In genomic region chr11:98964201-98964615, GRCm38 (mm10) we compare ENCODE assay signal across 8 mouse cellular contexts. TPM values are rescaled to one million over a fixed set of nuclear protein-coding genes. Genes with fewer than 3 reads are reported as not detected.
DNase-seq lines count a peak whose midpoint lies in the region; ATAC-seq and TF ChIP-seq lines count a peak whose summit lies in the region.

No protein-coding gene starts in this region.

- H3K27ac ChIP-seq in heart, embryonic 11.5 days (ENCODE audit: low read depth, low read length), result peak overlapping the region; percentile 83
- peak overlapping the region; percentile 81 for H3K27ac ChIP-seq in heart, postnatal 0 days (ENCODE audit: low read depth)
- H3K27ac ChIP-seq in liver, postnatal 0 days (ENCODE audit: low read depth), result peak overlapping the region; percentile 74

- 19% methylated on average over 6 of the region's 6 CpGs for WGBS in heart, embryonic 11.5 days (ENCODE audit: insufficient replicate concordance)
- 22% methylated on average over 6 of the region's 6 CpGs for WGBS in heart, postnatal 0 days
- 19% methylated on average over 6 of the region's 6 CpGs for WGBS in liver, postnatal 0 days (ENCODE audit: insufficient replicate concordance)

- intact Hi-C loops in heart, postnatal 10 days (cut with DNase I), result no loop called here
- intact Hi-C loops in left cerebral cortex, postnatal 36 days (cut with DNase I), result no loop called here

- peak overlapping the region; percentile 65 for H3K4me3 ChIP-seq in heart, embryonic 11.5 days (ENCODE audit: low read depth, low read length)
- peak overlapping the region; percentile 77; the same call in 1 of the 2 replicates for H3K4me3 ChIP-seq in G1E (ENCODE audit: low read depth, low read length)
- peak overlapping the region; percentile 59 for H3K4me3 ChIP-seq in heart, postnatal 0 days (ENCODE audit: low read depth, low read length)
- H3K4me3 ChIP-seq in liver, postnatal 0 days (ENCODE audit: low read depth, low read length), result peak overlapping the region; percentile 64

- no peak for DNase-seq in heart, postnatal 10 days
- DNase-seq in G1E (ENCODE audit: low spot score), result no peak
- DNase-seq in heart, postnatal 0 days (ENCODE audit: low spot score), result no peak
- no peak for DNase-seq in liver, postnatal 0 days
- no peak for DNase-seq in urinary bladder, postnatal 36 days (ENCODE audit: low spot score in 2 of 2)
- no peak for DNase-seq in left cerebral cortex, postnatal 36 days (ENCODE audit: low spot score in 2 of 2)
- DNase-seq in T-cell, adult 2 months (ENCODE audit: low spot score), result no peak

- peak overlapping the region; percentile 63 for H3K9ac ChIP-seq in heart, embryonic 11.5 days (ENCODE audit: low read depth, low read length)
- H3K9ac ChIP-seq in heart, postnatal 0 days (replicated peaks; ENCODE audit: low read depth, low read length), result peak overlapping the region; percentile 51; the same call in 1 of the 2 replicates
- peak overlapping the region; percentile 50 for H3K9ac ChIP-seq in liver, postnatal 0 days (replicated peaks)

- ATAC-seq in heart, embryonic 11.5 days (replicated peaks; ENCODE audit: insufficient number of reproducible peaks, low FRiP score, low TSS enrichment), result no peak
- ATAC-seq in G1E (ENCODE audit: extremely low read depth, insufficient number of reproducible peaks, low FRiP score, poor library complexity, severe bottlenecking), result no peak
- ATAC-seq in heart, postnatal 0 days (ENCODE audit: insufficient read depth, low read depth), result no peak
- ATAC-seq in liver, postnatal 0 days, result no peak

- TF ChIP-seq EP300 in heart, postnatal 0 days (IDR thresholded peaks at IDR 0.05; ENCODE audit: low read depth), result no peak
- TF ChIP-seq EP300 in liver, postnatal 0 days (IDR thresholded peaks at IDR 0.05; ENCODE audit: low read depth), result no peak

- TF ChIP-seq CTCF in G1E (IDR thresholded peaks at IDR 0.05; ENCODE audit: low read depth, low read length), result no peak
- TF ChIP-seq CTCF in heart, postnatal 0 days (IDR thresholded peaks at IDR 0.05; ENCODE audit: low read depth), result no peak
- no peak for TF ChIP-seq CTCF in liver, postnatal 0 days (IDR thresholded peaks at IDR 0.05; ENCODE audit: low read depth)

- no peaks in the 10 kb centered on the region for H3K27me3 ChIP-seq in heart, embryonic 11.5 days (ENCODE audit: control insufficient read depth, insufficient read depth, low read length)
- H3K27me3 ChIP-seq in G1E (ENCODE audit: insufficient read depth, low read length), result peaks cover 24% of the 10 kb centered on the region
- no peaks in the 10 kb centered on the region for H3K27me3 ChIP-seq in heart, postnatal 0 days (ENCODE audit: control insufficient read depth, insufficient read depth, low read length)
- H3K27me3 ChIP-seq in liver, postnatal 0 days (ENCODE audit: insufficient read depth, low read length), result peaks cover 34% of the 10 kb centered on the region

- no peaks in the 10 kb centered on the region for H3K9me3 ChIP-seq in heart, embryonic 11.5 days (replicated peaks; ENCODE audit: control insufficient read depth, low read length)
- no peaks in the 10 kb centered on the region for H3K9me3 ChIP-seq in G1E (replicated peaks)
- H3K9me3 ChIP-seq in heart, postnatal 0 days (replicated peaks; ENCODE audit: control insufficient read depth, low read length), result no peaks in the 10 kb centered on the region
- H3K9me3 ChIP-seq in liver, postnatal 0 days (ENCODE audit: low read length), result no peaks in the 10 kb centered on the region

- peaks cover 94% of the 10 kb centered on the region for H3K4me1 ChIP-seq in heart, embryonic 11.5 days (ENCODE audit: control insufficient read depth, insufficient read depth, low read length)
- H3K4me1 ChIP-seq in G1E (ENCODE audit: insufficient read depth, low read depth, low read length), result peaks cover 96% of the 10 kb centered on the region
- peaks cover 68% of the 10 kb centered on the region for H3K4me1 ChIP-seq in heart, postnatal 0 days (ENCODE audit: control insufficient read depth, insufficient read depth)
- H3K4me1 ChIP-seq in liver, postnatal 0 days (ENCODE audit: insufficient read depth), result peaks cover 56% of the 10 kb centered on the region

- peak overlapping the region; percentile 97 for H3K4me2 ChIP-seq in heart, embryonic 11.5 days
- H3K4me2 ChIP-seq in heart, postnatal 0 days (ENCODE audit: low read depth, low read length), result peak overlapping the region; percentile 84
- peak overlapping the region; percentile 99 for H3K4me2 ChIP-seq in liver, postnatal 0 days (ENCODE audit: low read depth, low read length)

- H3K36me3 ChIP-seq in heart, embryonic 11.5 days (ENCODE audit: control insufficient read depth, insufficient read depth, low read length), result peaks cover 10% of the 10 kb centered on the region; the same call in 1 of the 2 replicates
- H3K36me3 ChIP-seq in G1E (replicated peaks), result peaks cover 69% of the 10 kb centered on the region
- peaks cover 17% of the 10 kb centered on the region for H3K36me3 ChIP-seq in heart, postnatal 0 days (replicated peaks; ENCODE audit: control insufficient read depth, insufficient read depth, low read length)
- H3K36me3 ChIP-seq in liver, postnatal 0 days (replicated peaks; ENCODE audit: insufficient read depth, low read length), result peaks cover 11% of the 10 kb centered on the region

RNA-seq across cellular contexts. Expression of gene Gjd3, which starts 18.6 kb away (rescaled TPM):
- polyA plus RNA-seq in heart, embryonic 11.5 days (2014; fragmentation: Nextera tagmentation; extraction: Ambion mirVana), result 1.3 and 1.5 TPM in 2 replicates
- 1 to 10 TPM; 1.3 to 2.0 TPM for total RNA-seq in heart, postnatal 10 days (2021)
- not detected in 2 replicates for total RNA-seq in G1E (2014; fragmentation: Nextera tagmentation)
- total RNA-seq in G1E (2017), result not detected in 2 replicates
- polyA plus RNA-seq in G1E (2012), result not detected in 2 replicates
- 4.2 and 14.7 TPM in 2 replicates for total RNA-seq in heart, postnatal 0 days (2014; rRNA removed; ENCODE audit: low replicate concordance)
- 5.8 and 6.3 TPM in 2 replicates for polyA plus RNA-seq in heart, postnatal 0 days (2015; fragmentation: Nextera tagmentation; extraction: Ambion mirVana)
- not detected in 2 replicates for polyA plus RNA-seq in liver, postnatal 0 days (2015; fragmentation: Nextera tagmentation; extraction: Ambion mirVana)
- total RNA-seq in left cerebral cortex, postnatal 36 days (2021), result 1 to 10 TPM; 2.0 TPM

RNA-seq across cellular contexts. Expression of gene Rara, which starts 36.6 kb away (rescaled TPM):
- 34.9 and 36.6 TPM in 2 replicates for polyA plus RNA-seq in heart, embryonic 11.5 days (2014; fragmentation: Nextera tagmentation; extraction: Ambion mirVana)
- total RNA-seq in heart, postnatal 10 days (2021), result 10 to 100 TPM; 31.9 to 33.0 TPM
- total RNA-seq in G1E (2014; fragmentation: Nextera tagmentation) (109 and 110 TPM in 2 replicates), G1E (2017) (16.9 and 17.1 TPM in 2 replicates)
- 84.4 and 103 TPM in 2 replicates for polyA plus RNA-seq in G1E (2012)
- total RNA-seq in heart, postnatal 0 days (2014; rRNA removed; ENCODE audit: low replicate concordance), result 24.0 and 36.2 TPM in 2 replicates
- polyA plus RNA-seq in heart, postnatal 0 days (2015; fragmentation: Nextera tagmentation; extraction: Ambion mirVana), result 14.7 and 15.8 TPM in 2 replicates
- 5.4 and 5.6 TPM in 2 replicates for polyA plus RNA-seq in liver, postnatal 0 days (2015; fragmentation: Nextera tagmentation; extraction: Ambion mirVana)
- 10 to 100 TPM; 10.5 to 11.6 TPM for total RNA-seq in left cerebral cortex, postnatal 36 days (2021)

RNA-seq across cellular contexts. Expression of gene Cdc6, which starts 56.6 kb away (rescaled TPM):
- 33.6 and 34.0 TPM in 2 replicates for polyA plus RNA-seq in heart, embryonic 11.5 days (2014; fragmentation: Nextera tagmentation; extraction: Ambion mirVana)
- 1 to 10 TPM; 3.3 to 3.6 TPM for total RNA-seq in heart, postnatal 10 days (2021)
- total RNA-seq in G1E (2014; fragmentation: Nextera tagmentation), result 60.7 and 84.9 TPM in 2 replicates
- 52.7 and 63.4 TPM in 2 replicates for total RNA-seq in G1E (2017)
- 3.4 and 4.1 TPM in 2 replicates for polyA plus RNA-seq in G1E (2012)
- 1.4 and 2.2 TPM in 2 replicates for total RNA-seq in heart, postnatal 0 days (2014; rRNA removed; ENCODE audit: low replicate concordance)
- 4.2 and 4.5 TPM in 2 replicates for polyA plus RNA-seq in heart, postnatal 0 days (2015; fragmentation: Nextera tagmentation; extraction: Ambion mirVana)
- 19.1 and 22.3 TPM in 2 replicates for polyA plus RNA-seq in liver, postnatal 0 days (2015; fragmentation: Nextera tagmentation; extraction: Ambion mirVana)
- under 1 TPM; 0.39 to 0.47 TPM for total RNA-seq in left cerebral cortex, postnatal 36 days (2021)

RNA-seq across cellular contexts. Expression of gene Top2a, which starts 59.8 kb away (rescaled TPM):
- 220 and 244 TPM in 2 replicates for polyA plus RNA-seq in heart, embryonic 11.5 days (2014; fragmentation: Nextera tagmentation; extraction: Ambion mirVana)
- total RNA-seq in heart, postnatal 10 days (2021), result 10 to 100 TPM; 53.3 to 57.0 TPM
- total RNA-seq in G1E (2014; fragmentation: Nextera tagmentation) (426 and 497 TPM in 2 replicates), G1E (2017) (717 and 752 TPM in 2 replicates)
- polyA plus RNA-seq in G1E (2012), result 29.0 and 89.9 TPM in 2 replicates
- total RNA-seq in heart, postnatal 0 days (2014; rRNA removed; ENCODE audit: low replicate concordance), result 52.9 and 91.1 TPM in 2 replicates
- polyA plus RNA-seq in heart, postnatal 0 days (2015; fragmentation: Nextera tagmentation; extraction: Ambion mirVana), result 38.2 and 38.9 TPM in 2 replicates
- polyA plus RNA-seq in liver, postnatal 0 days (2015; fragmentation: Nextera tagmentation; extraction: Ambion mirVana), result 74.3 and 90.2 TPM in 2 replicates
- total RNA-seq in left cerebral cortex, postnatal 36 days (2021), result 1 to 10 TPM in 1 of 2 experiments, under 1 TPM in 1; 0.66 to 1.8 TPM

Comparison
In these comparisons a context has a peak if more than half of its experiments do, and no peak if none do; other contexts are left out.
1. RNA of gene Cdc6, which starts 56.6 kb away (total RNA-seq): 52.7 to 84.9 TPM in G1E; 3.3 to 3.6 TPM in heart, postnatal 10 days, 1.4 to 2.2 TPM in heart, postnatal 0 days and 0.39 to 0.47 TPM in left cerebral cortex, postnatal 36 days; every median in the first group is over 10 times any median in the second.
2. Peak in every context shown above with its lines, with median percentiles within 50 percentile points of each other: H3K27ac ChIP-seq, H3K4me2 ChIP-seq, H3K4me3 ChIP-seq and H3K9ac ChIP-seq.